Mouse (Mus musculus) T-helper 2 cell (primary cell): Measurements from ENCODE around the gene AC170998.1.
"Not testable (repeated sequence)": the region's sequence is repeated elsewhere in the genome, so short reads cannot be mapped to it uniquely, and the experiment has no call there.

Experiments
- in situ Hi-C: fragments of 300-600 bp; cut with MboI, MseI; formaldehyde crosslinking; loops from one replicate; pipeline ENCODE4 v1.15.1; 2025; ENCODE audit warnings: high pct_unique_total_duplicates

AC170998.1 gene

GRCm38 (mm10) chr17:28756447-28756846 lies 30.6 kb downstream of the AC170998.1 start:
- in situ Hi-C loops, result no loop called here

- in situ Hi-C loops, result no loop called here
Measured at GRCm38 (mm10) chr17:28757470-28757869, 31.6 kb downstream of the AC170998.1 start.

- in situ Hi-C loops, result no loop called here
Measured at GRCm38 (mm10) chr17:28760736-28761312, 34.9 kb downstream of the AC170998.1 start.

GRCm38 (mm10) chr17:28761871-28762270 lies 36.0 kb downstream of the AC170998.1 start:
- in situ Hi-C loops, result no loop called here

GRCm38 (mm10) chr17:28766203-28766602 lies 40.3 kb downstream of the AC170998.1 start:
- in situ Hi-C loops, result loop anchor here (5.0 kb wide), 1 partner anchor 91 kb away; the partner anchor contains the start of gene Pnpla1

GRCm38 (mm10) chr17:28766781-28767515 lies 41.1 kb downstream of the AC170998.1 start:
- in situ Hi-C loops, result loop anchor here (5.0 kb wide), 1 partner anchor 90 kb away; the partner anchor contains the start of gene Pnpla1

- in situ Hi-C loops, result loop anchor here (5.0 kb wide), 1 partner anchor 88 kb away; the partner anchor contains the start of gene Pnpla1
Measured at GRCm38 (mm10) chr17:28769121-28769874, 43.4 kb downstream of the AC170998.1 start, which contains the start of gene Mapk13. TSS of gene Mapk13 (plus strand) at chr17:28769297.

GRCm38 (mm10) chr17:28769875-28770421 lies 44.1 kb downstream of the AC170998.1 start:
- in situ Hi-C loops, result loop anchor here (5.0 kb wide), 1 partner anchor 87 kb away; the partner anchor contains the start of gene Pnpla1

- in situ Hi-C loops, result no loop called here
Measured at GRCm38 (mm10) chr17:28771289-28771688, 45.4 kb downstream of the AC170998.1 start.

- in situ Hi-C loops, result not testable (repeated sequence)
Measured at GRCm38 (mm10) chr17:28774303-28774702, 48.4 kb downstream of the AC170998.1 start.

GRCm38 (mm10) chr17:28775161-28775560 lies 49.3 kb downstream of the AC170998.1 start:
- in situ Hi-C loops, result no loop called here
